Mouse (Mus musculus) cerebellum, postnatal 4 days (tissue): ENCODE measurements around the gene 3110040N11Rik.
"Not testable (repeated sequence)": the region's sequence is repeated elsewhere in the genome, so short reads cannot be mapped to it uniquely, and the experiment has no call there.

Source experiments
- DNase-seq, 2 experiments: peaks; one replicate each; pipeline ENCODE4 v3.0.0; 2022; ENCODE audit warnings: low spot score in 2 of 2, mixed read lengths in 1 of 2

Gene 3110040N11Rik

DNA sequence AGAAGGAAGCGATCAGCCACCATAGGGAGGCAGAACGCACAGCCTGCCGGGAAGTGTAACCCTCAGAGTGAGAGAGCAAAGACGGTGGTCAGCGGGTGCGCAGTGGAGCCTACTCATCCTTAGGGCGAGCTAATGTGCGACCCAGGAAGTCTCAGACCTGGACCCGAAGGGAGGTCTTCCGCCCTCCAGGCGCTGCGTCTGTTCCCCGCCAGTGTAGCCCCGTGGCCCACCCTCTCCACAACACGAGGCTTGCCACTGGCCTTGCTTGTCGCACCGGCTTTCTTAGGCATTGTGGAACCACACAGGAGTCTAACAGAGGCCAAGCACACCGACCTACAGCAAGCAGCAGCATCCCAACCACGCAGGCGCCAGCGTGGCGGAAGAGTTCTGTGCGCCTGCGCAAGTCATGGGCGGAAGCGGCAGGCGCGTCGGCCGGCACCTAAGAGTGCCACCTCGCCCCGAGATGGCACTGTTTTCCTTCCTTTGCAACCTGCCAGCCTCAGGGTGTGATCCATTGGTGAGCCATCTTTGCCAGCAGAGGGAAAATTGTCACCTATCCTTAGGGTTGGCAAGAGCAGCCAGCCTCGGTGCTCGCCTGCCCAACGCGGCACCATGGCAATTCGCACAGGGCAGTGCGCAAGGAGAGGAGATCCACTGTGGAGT lies at the start of gene 3110040N11Rik:
3110040N11Rik (minus strand) TSS at position 384 of the 663 bp plus-strand sequence.
- peak; percentile 67 to 80 for DNase-seq

- not testable (repeated sequence) for DNase-seq
Observed at GRCm38 (mm10) chr7:81837771-81838170, 48.5 kb upstream of the 3110040N11Rik start.

DNA sequence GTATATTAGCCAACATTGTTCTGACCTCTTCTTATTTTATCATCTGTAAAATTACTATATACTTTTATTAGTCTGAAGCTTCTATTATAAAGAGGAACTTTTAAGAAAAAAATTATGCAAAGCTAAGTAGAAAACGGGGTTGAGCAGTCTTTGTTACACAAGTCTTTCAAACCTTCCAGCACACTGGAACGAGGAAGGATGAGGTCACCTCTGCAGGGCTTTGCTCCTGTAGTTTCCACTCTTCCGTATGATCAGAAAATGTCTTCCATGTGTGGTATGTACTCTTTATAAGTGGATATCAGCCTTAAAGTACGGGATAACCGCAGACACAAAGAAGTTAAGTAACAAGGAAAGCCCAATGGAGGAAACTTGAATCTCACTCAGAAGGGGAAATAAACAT lies 46.2 kb upstream of the 3110040N11Rik start:
- no peak for DNase-seq

DNA sequence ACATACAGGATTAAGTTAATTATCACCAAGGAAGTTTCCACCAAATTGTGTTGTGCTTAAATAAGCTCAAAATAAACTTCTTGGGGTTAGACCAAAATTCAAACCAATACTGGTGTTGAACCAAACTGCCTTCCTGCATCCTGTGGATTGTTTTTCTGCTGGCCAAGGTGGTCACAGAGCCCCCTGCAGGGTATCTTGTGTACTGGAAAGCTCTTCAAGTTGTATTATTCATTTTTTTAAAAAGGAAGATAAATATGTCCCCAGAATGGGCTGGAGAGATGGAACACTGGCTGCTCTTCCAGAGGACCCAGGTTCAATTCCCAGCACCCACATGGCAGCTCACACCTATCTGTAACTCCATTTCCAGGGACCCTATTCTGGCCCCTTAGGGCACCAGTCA lies 45.6 kb upstream of the 3110040N11Rik start:
- DNase-seq: no peak

DNA sequence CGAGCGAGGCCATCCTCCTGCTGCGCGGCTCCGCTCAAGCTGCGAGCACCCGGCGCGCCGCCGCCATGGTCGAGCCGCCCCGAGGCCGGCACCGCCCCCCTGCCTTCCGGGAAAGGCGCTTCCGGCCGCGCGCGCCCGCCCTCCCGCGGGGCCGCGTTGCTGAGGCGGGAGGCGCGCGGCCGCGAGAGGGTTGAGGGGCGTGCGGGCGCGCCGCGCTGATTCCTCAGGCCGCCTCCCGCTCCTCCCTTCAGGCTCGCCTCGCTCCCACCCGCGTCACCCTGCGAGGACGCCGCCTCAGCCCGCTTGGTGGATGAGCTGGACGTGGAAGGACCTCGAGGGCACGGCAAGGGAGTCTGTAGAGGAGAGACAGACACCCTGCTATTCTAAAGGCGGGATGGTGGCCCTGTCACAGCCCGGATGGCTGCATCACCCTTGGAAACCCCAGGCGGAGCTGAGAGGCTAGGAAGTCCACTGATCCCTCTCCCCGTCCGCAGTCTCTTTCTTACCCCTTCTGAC lies 40.2 kb upstream of the 3110040N11Rik start, which contains the start of gene Btbd1:
Btbd1 (minus strand) TSS at position 53 of the 516 bp plus-strand sequence.
- DNase-seq: peak; percentile 61 to 82

- peak; percentile 33 to 49 for DNase-seq
Observed at GRCm38 (mm10) chr7:81828681-81829378, 39.6 kb upstream of the 3110040N11Rik start.

GRCm38 (mm10) chr7:81827806-81828667 lies 38.8 kb upstream of the 3110040N11Rik start:
- no peak for DNase-seq

DNA sequence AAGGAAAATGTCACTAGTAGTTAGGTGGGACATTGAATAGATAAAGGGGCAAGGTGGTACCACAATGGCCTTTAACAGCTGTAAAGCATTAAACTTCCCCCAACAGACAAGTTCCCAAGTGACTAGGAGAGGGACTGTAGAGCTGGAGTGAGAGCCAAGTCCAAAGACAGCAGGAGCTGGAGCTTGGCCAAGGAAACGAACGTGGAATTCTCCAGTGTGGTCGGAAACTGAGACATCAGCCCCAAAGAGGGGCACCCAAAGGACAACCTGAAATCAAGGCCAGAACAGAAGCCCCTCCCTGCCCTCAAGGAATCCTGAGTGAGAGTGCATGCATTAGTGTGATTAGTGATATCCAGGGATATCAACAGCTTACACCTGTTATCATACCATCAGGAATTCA lies 36.1 kb upstream of the 3110040N11Rik start:
- DNase-seq: peak in 1 of 2 experiments; percentile 26

DNA sequence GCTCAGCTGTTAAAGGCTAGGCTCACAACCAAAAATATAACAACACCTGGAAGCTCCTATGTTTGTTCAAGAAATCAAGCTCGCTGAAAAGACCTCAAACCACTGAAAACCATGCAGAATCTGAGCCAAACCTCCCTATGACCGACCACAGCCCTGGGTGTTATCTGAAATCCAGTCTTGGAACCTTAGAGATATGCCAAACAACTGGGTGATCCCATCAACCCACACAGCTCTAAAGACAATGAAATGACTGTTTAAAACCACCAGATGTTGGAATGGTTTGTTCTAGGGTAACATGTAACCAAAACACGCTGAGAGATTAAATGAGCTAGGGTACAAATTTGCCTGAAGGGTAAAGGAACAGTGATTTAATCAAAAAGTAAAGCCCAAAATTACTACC lies 35.6 kb upstream of the 3110040N11Rik start:
- DNase-seq: no peak

DNA sequence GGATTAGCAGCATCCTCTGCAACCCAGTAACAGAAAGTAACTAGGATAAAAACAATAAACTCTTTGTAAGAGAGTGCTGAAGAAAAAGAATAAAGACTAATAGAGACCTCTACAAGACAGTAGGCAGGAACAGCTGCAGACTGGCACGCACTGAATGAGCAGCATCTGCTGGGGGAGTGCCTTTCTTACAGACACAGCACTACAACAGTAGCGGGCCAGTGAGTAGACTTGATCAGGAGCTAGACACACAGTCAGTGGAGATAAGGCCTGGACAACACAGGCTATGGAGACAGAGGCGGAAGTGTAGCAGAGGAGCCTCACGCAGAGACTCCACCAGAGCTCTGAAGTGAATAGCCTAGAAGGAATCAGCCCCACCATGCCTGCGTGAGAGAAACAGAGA lies 16.8 kb upstream of the 3110040N11Rik start:
- no peak for DNase-seq

DNA sequence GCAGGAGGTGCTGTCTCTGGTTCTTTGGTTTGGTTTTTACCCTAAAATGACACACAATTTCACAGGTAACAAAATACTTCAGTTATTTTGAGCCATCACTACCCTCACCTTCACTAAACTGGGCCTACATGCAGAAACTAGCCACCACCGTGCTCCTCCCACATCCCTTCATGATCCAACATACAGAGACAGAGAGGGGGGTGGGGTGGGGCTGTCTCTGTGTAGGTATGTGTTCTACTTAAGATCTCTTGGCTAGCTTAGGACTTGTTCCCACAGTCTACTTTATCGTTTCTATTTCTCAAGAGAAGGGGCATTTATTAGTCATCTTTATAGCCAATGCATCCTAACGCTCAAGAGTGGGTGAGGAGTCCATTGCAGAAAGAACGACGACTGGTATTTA lies 742 bp downstream of the 3110040N11Rik start:
- peak in 1 of 2 experiments; percentile 12 for DNase-seq

GRCm38 (mm10) chr7:81777667-81778218 lies 11.5 kb downstream of the 3110040N11Rik start:
- no peak for DNase-seq

DNA sequence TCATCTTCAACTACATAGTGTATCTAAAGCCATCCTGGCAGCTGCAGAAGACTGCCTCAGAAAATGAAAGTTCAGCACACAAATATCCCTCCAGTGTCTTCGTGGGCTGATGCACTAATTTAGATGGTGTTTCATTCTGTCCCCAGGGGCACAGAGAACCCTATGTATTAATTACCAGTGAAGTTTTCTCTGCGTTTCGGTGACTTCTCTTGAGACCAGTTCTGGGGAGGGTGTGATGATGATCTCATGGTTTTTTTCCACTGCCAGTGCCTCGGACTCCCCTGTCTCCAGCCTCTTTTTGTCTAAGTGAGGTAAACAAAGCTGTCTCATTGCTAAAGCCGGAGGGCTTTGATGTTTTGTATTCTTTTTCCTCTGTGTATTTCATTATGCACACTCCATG lies 14.0 kb downstream of the 3110040N11Rik start:
- DNase-seq: no peak

GRCm38 (mm10) chr7:81772786-81773539 lies 16.3 kb downstream of the 3110040N11Rik start:
- DNase-seq: no peak

DNA sequence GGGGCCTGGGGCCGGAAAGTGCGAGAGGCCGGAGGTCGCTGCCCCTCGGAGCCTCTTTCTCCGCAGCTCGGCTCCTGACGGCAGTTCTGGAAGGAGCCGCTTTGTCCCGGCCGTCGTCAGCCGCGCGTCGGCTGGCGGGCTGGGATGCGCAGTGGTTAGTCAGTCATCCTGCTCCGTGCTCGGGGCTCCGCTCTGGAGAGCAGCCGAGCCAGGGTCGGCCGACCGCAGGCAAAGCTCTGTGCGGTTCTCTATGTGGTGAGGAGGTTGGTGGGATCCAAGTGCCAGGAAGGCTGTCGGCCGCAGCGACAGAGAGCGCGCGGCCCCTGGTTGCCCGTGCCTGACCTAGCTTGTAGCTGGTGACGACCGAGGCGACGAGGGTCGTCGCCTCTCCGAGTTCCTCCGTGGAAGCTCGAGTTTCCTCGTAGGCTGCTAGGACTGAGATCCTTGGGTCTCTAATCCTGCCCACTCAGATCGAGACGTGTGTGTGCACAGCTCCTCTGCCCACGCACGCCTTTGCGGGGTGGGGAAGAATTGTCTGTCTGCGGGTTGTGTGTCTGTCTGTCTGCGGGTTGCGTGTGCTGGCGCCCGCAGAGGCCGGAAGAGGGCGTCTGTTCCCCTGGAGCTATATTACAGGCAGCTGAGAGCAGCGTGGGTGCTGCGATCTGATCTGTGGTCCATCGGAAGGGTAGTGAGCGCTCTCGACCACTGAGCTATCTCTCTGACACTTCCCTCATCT lies 26.0 kb downstream of the 3110040N11Rik start:
- no peak for DNase-seq

- peak; percentile 69 to 89 for DNase-seq
Observed at GRCm38 (mm10) chr7:81762180-81763109, 26.8 kb downstream of the 3110040N11Rik start, which contains the start of gene Ramac. Gene Ramac, plus strand, starts transcription at chr7:81762925.

GRCm38 (mm10) chr7:81747956-81748355 lies 41.3 kb downstream of the 3110040N11Rik start:
- no peak for DNase-seq

DNA sequence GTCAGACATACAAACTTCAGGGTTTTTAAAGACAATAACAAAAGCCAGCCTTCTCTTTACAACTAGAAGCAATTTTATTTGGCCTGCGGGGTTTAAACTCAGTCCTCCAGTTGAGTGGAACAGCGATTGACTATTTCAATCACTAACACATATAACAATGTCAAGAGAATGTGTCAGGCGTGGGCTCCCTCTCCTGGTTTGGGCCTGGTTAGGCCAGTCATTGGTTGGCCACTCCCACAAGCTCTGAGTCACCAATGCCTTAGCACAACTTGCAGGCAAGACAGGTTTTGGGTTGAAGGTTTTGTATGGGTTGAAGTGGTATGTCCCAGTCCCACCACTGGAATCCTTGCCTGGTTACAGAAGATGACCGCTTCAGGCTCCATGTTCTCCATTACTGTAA lies 45.1 kb downstream of the 3110040N11Rik start:
- peak in 1 of 2 experiments; percentile 28 for DNase-seq

DNA sequence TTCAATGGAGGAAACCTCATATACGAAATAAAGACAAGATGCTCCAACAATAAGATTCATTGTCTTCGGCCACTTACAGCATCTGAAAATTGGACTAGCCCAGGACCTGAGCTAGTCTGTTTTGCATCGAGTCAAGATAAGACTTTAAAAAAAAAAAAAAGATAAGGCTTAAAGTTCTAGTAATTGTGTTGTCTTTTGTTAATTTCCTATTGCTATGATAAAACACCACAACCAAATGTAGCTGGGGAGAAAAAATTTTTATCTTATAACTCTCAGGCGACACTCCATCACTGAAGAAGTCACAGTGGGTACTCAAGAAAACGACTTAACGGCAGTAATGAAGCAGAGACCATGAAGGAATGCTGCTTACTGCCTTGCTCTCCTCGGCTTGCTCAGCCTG lies 49.3 kb downstream of the 3110040N11Rik start:
- no peak for DNase-seq
